Mouse (Mus musculus) G1E (cell line): ENCODE results near the gene Grk3.

ENCODE experiments used
- CTCF ChIP-seq: IDR thresholded peaks from 2 replicates; pipeline ENCODE4 v1.5.1; 2012; ENCODE audit warnings: low read depth, low read length, inconsistent platforms, mixed read lengths
- POLR2AphosphoS5 ChIP-seq: IDR thresholded peaks from 2 replicates; pipeline ENCODE4 v1.6.1; 2012; ENCODE audit warnings: low read depth, low read length, inconsistent platforms; ENCODE audit not compliant: insufficient replicate concordance
- TAL1 ChIP-seq: conservative IDR thresholded peaks from 2 replicates; pipeline ENCODE4 v1.6.1; 2012; ENCODE audit warnings: low read depth, low read length, inconsistent platforms, mixed read lengths

DNA sequence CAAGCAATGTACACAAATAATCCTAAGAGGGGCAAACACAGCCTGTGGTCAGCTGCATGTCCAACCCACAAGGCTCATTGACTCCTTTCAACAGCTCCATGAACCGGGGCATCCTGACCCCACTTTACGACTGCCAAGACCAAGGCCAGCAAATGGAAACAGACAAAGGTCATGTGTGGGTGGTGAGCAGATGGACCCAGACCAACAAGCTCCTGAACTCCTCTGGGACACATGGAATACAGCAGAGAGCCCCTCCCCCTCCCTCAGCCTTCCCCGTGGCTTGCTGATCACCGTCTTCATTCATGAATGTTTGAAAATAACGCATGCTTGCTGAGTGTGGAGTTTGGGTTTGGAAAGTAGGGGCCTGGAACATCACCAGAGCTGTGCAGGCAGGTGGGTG is 57.3 kb downstream of the Grk3 start:
- TF ChIP-seq CTCF (no peak), TAL1 (no peak), POLR2AphosphoS5 (no peak)
